Mouse (Mus musculus) lung, embryonic 16.5 days (tissue): ENCODE measurements around the gene Pkhd1. TPM values are rescaled to one million over a fixed set of nuclear protein-coding genes. Genes with fewer than 3 reads are reported as not detected.
A peak's percentile ranks its signal among the peaks of the same experiment; 100 is the strongest.

ENCODE experiments used
- ATAC-seq: fragments of 200-750 bp; cut with Nextera tagmentation; 2 replicates; pipeline ENCODE4 v1.8.0; 2017; ENCODE audit warnings: low read depth, mild to moderate bottlenecking, moderate library complexity
- H3K27ac ChIP-seq: fragments of 300-500 bp; sonication (generic); 2 replicates; pipeline ENCODE4 v1.5.1; 2014; ENCODE audit warnings: mild to moderate bottlenecking, control low read depth, low read length
- H3K27me3 ChIP-seq: fragments of 300-500 bp; sonication (generic); 2 replicates; pipeline ENCODE4 v1.6.1; 2014; ENCODE audit warnings: low read depth, low read length, mixed read lengths; ENCODE audit not compliant: control insufficient read depth, insufficient read depth
- H3K36me3 ChIP-seq: fragments of 300-500 bp; sonication (generic); 2 replicates; pipeline ENCODE4 v1.6.1; 2014; ENCODE audit warnings: low read length; ENCODE audit not compliant: control insufficient read depth, insufficient read depth
- H3K4me1 ChIP-seq: fragments of 300-500 bp; sonication (generic); replicated peaks from 2 replicates; pipeline ENCODE4 v1.6.1; 2014; ENCODE audit warnings: low read length, mixed read lengths; ENCODE audit not compliant: control insufficient read depth, insufficient read depth
- H3K4me2 ChIP-seq: fragments of 300-500 bp; sonication (generic); 2 replicates; pipeline ENCODE4 v1.6.1; 2014; ENCODE audit warnings: low read depth, low read length, control low read depth
- H3K4me3 ChIP-seq: fragments of 300-500 bp; sonication (generic); 2 replicates; pipeline ENCODE4 v1.5.1; 2014; ENCODE audit warnings: mild to moderate bottlenecking, low read length, control low read depth
- H3K9ac ChIP-seq: fragments of 300-500 bp; sonication (generic); 2 replicates; pipeline ENCODE4 v1.6.1; 2014; ENCODE audit warnings: low read length, control low read depth
- H3K9me3 ChIP-seq: fragments of 300-500 bp; sonication (generic); 2 replicates; pipeline ENCODE4 v1.6.1; 2016; ENCODE audit warnings: low read length; ENCODE audit not compliant: control insufficient read depth
- WGBS: fragments of 180-500 bp; shearing (Covaris S2); extraction: QIAGEN DNeasy Blood & Tissue Kit; methylation state at CpG from one replicate; pipeline ENCODE4 v1.1.7; 2014; 5-methylcytosine and 5-hydroxymethylcytosine counted together
- polyA plus RNA-seq: library from polyadenylated mRNA; unstranded; fragments of >200 nt; fragmentation: Nextera tagmentation; extraction: Ambion mirVana; gene quantifications from 2 replicates; pipeline ENCODE4 v1.2.1, GENCODE M21; 2015

The Pkhd1 gene
- polyA plus RNA-seq, 1 experiment from 2014 or later: 0.80 TPM

DNA sequence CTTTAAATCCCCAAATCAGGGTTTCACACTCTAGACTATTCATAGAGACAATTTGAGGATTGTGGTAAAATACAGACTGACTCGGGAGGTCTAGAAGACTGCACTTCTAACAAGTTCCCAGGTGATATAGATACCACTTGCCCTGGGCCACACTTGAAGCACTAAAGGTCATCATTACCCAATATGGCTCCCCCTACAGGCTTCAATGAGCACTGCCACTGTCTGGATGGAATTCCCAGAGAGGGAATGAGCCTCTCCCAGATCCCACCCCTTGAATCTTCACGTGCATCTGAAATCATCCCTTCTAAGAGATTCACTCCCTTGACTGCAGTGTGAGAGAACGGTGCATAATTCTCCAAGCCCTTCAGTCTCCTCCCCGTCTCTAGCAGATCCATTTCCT lies 73.3 kb downstream of the Pkhd1 start:
- Histone ChIP-seq H3K4me1 (no peaks in the 10 kb centered on the region), H3K4me3 (no peak overlapping the region), H3K36me3 (no peaks in the 10 kb centered on the region), H3K27ac (no peak overlapping the region), H3K27me3 (no peaks in the 10 kb centered on the region), H3K9ac (no peak overlapping the region), H3K4me2 (no peak overlapping the region), H3K9me3 (no peaks in the 10 kb centered on the region)
- 67% methylated on average over 4 of the region's 4 CpGs for WGBS
- ATAC-seq: no peak

GRCm38 (mm10) chr1:20513364-20514084 lies 104.3 kb downstream of the Pkhd1 start:
- ATAC-seq: no peak
- Histone ChIP-seq H3K27ac (no peak overlapping the region), H3K4me1 (no peaks in the 10 kb centered on the region), H3K27me3 (no peaks in the 10 kb centered on the region), H3K4me3 (no peak overlapping the region), H3K9ac (no peak overlapping the region), H3K9me3 (no peaks in the 10 kb centered on the region), H3K36me3 (no peaks in the 10 kb centered on the region), H3K4me2 (no peak overlapping the region)
- WGBS: 62% methylated on average over 7 of the region's 7 CpGs

GRCm38 (mm10) chr1:20498965-20499364 lies 118.9 kb downstream of the Pkhd1 start:
- Histone ChIP-seq H3K9ac (no peak overlapping the region), H3K9me3 (no peaks in the 10 kb centered on the region), H3K27ac (no peak overlapping the region), H3K4me1 (no peaks in the 10 kb centered on the region), H3K4me3 (no peak overlapping the region), H3K36me3 (no peaks in the 10 kb centered on the region), H3K27me3 (no peaks in the 10 kb centered on the region), H3K4me2 (no peak overlapping the region)
- no peak for ATAC-seq
- WGBS: 57% methylated on average over 1 of the region's 1 CpGs

- no peak for ATAC-seq
- Histone ChIP-seq H3K9ac (no peak overlapping the region), H3K4me3 (no peak overlapping the region), H3K36me3 (no peaks in the 10 kb centered on the region), H3K4me2 (no peak overlapping the region), H3K27me3 (no peaks in the 10 kb centered on the region), H3K9me3 (no peaks in the 10 kb centered on the region), H3K27ac (no peak overlapping the region), H3K4me1 (no peaks in the 10 kb centered on the region)
- WGBS: 84% methylated on average over 7 of the region's 10 CpGs
These were observed 131.8 kb downstream of the Pkhd1 start for GRCm38 (mm10) chr1:20486087-20486486.

GRCm38 (mm10) chr1:20481843-20482242 lies 136.0 kb downstream of the Pkhd1 start:
- Histone ChIP-seq H3K36me3 (no peaks in the 10 kb centered on the region), H3K4me2 (no peak overlapping the region), H3K9ac (no peak overlapping the region), H3K27ac (no peak overlapping the region), H3K4me3 (no peak overlapping the region), H3K4me1 (no peaks in the 10 kb centered on the region; the same call in 1 of the 2 replicates), H3K9me3 (no peaks in the 10 kb centered on the region), H3K27me3 (no peaks in the 10 kb centered on the region)
- WGBS: 69% methylated on average over 4 of the region's 4 CpGs
- no peak for ATAC-seq

GRCm38 (mm10) chr1:20478695-20479094 lies 139.2 kb downstream of the Pkhd1 start:
- no peaks in the 10 kb centered on the region for H3K27me3 ChIP-seq
- no peak overlapping the region for H3K4me2 ChIP-seq
- no peaks in the 10 kb centered on the region for H3K9me3 ChIP-seq
- H3K4me1 ChIP-seq: no peaks in the 10 kb centered on the region; the same call in 1 of the 2 replicates
- H3K9ac ChIP-seq: no peak overlapping the region
- no peak overlapping the region for H3K4me3 ChIP-seq
- WGBS: 53% methylated on average over 3 of the region's 3 CpGs
- no peak overlapping the region for H3K27ac ChIP-seq
- H3K36me3 ChIP-seq: no peaks in the 10 kb centered on the region
- ATAC-seq: no peak

GRCm38 (mm10) chr1:20478266-20478659 lies 139.6 kb downstream of the Pkhd1 start:
- H3K4me3 ChIP-seq: peak overlapping the region; percentile 41
- H3K4me1 ChIP-seq: no peaks in the 10 kb centered on the region; the same call in 1 of the 2 replicates
- H3K36me3 ChIP-seq: no peaks in the 10 kb centered on the region
- H3K4me2 ChIP-seq: peak overlapping the region; percentile 61
- H3K27me3 ChIP-seq: no peaks in the 10 kb centered on the region
- no peak overlapping the region for H3K9ac ChIP-seq
- H3K27ac ChIP-seq: no peak overlapping the region
- ATAC-seq: no peak
- 14% methylated on average over 6 of the region's 6 CpGs for WGBS
- H3K9me3 ChIP-seq: no peaks in the 10 kb centered on the region

DNA sequence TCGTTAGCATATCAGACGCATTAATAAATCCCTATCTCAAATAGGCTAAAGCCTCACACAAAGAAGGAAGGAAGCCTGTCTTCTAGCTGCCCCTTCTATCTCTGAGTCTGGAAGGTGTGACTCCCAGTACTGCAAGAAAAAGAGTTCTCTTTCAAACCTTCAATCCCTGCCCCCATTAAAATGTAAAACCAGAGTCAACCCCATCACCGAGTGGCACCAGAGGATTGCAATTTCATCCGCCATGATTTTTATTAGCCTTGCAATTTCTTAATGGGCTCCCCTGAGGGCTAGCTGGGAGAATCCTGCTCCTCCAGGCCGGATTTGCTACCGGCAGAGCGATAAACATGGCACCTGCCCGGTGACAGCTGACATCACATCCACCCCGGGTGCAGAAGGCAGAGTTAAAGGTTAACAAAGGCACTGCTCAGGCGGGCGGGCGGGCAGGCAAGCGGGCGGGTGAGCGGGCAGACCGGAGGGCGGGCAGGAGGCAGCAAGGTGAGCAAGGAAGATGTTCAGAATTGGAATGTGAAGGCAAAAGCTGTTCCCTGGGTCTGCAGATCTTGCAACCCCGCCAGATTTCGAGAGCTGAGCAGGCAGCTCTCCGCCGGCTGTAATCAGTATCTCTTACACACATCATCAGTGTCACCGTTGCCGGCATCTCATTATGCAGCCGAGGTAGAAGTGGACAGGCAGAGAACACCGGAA lies 140.2 kb downstream of the Pkhd1 start:
- no peaks in the 10 kb centered on the region for H3K36me3 ChIP-seq
- peak overlapping the region; percentile 61 for H3K4me2 ChIP-seq
- ATAC-seq: no peak
- no peak overlapping the region for H3K9ac ChIP-seq
- H3K27me3 ChIP-seq: no peaks in the 10 kb centered on the region
- peak overlapping the region; percentile 41 for H3K4me3 ChIP-seq
- 5% methylated on average over 25 of the region's 25 CpGs for WGBS
- H3K27ac ChIP-seq: no peak overlapping the region
- H3K4me1 ChIP-seq: no peaks in the 10 kb centered on the region; the same call in 1 of the 2 replicates
- no peaks in the 10 kb centered on the region for H3K9me3 ChIP-seq

GRCm38 (mm10) chr1:20470770-20471169 lies 147.1 kb downstream of the Pkhd1 start:
- Histone ChIP-seq H3K36me3 (no peaks in the 10 kb centered on the region), H3K27ac (no peak overlapping the region), H3K9me3 (no peaks in the 10 kb centered on the region), H3K4me3 (no peak overlapping the region), H3K9ac (no peak overlapping the region), H3K4me2 (no peak overlapping the region), H3K27me3 (no peaks in the 10 kb centered on the region), H3K4me1 (no peaks in the 10 kb centered on the region)
- 49% methylated on average over 11 of the region's 11 CpGs for WGBS
- ATAC-seq: no peak
